Comparison of ENCODE assay signal across 16 mouse cellular contexts in genomic region chr7:19031641-19032040, GRCm38 (mm10). TPM values are rescaled to one million over a fixed set of nuclear protein-coding genes. Genes with fewer than 3 reads are reported as not detected.
"Had no signal": no experiment of that assay in that cellular context is flagged by ENCODE, and none has a peak within 500 bp of the region (broad histone marks: within the 10 kb centered on the region; RNA-seq: fewer than 3 reads in every experiment).

No protein-coding gene starts in this region.

- H3K27ac ChIP-seq: limb, embryonic 13.5 days; liver, embryonic 14.5 days; neural tube, embryonic 13.5 days; stomach, embryonic 15.5 days had no signal

- ATAC-seq: lung, postnatal 0 days had no signal

- H3K9me3 ChIP-seq: limb, embryonic 13.5 days; neural tube, embryonic 13.5 days; stomach, embryonic 15.5 days had no signal

- H3K4me1 ChIP-seq: limb, embryonic 13.5 days; neural tube, embryonic 13.5 days; stomach, embryonic 15.5 days had no signal

- H3K27me3 ChIP-seq: limb, embryonic 13.5 days; neural tube, embryonic 13.5 days; stomach, embryonic 15.5 days had no signal

- DNase-seq: left cerebral cortex, postnatal 4 days; lung, adult 2 months; lung, postnatal 36 days; midbrain, embryonic 14.5 days; right cerebral cortex, postnatal 14 days; thymus, adult 2 months; thymus, postnatal 25 days had no signal

- H3K4me3 ChIP-seq: limb, embryonic 13.5 days; neural tube, embryonic 13.5 days; stomach, embryonic 15.5 days had no signal

- H3K9ac ChIP-seq: limb, embryonic 13.5 days; liver, embryonic 14.5 days; neural tube, embryonic 13.5 days; stomach, embryonic 15.5 days had no signal

- H3K4me2 ChIP-seq: limb, embryonic 13.5 days; neural tube, embryonic 13.5 days; stomach, embryonic 15.5 days had no signal

RNA-seq across cellular contexts. Expression of gene Foxa3, which starts 8.3 kb away (rescaled TPM):
- polyA plus RNA-seq: midbrain, embryonic 14.5 days; urinary bladder, adult 2 months had no signal

RNA-seq across cellular contexts. Expression of gene Rsph6a, which starts 22.8 kb away (rescaled TPM):
- polyA plus RNA-seq: intestine, embryonic 14.5 days; kidney, embryonic 16.5 days; limb, embryonic 13.5 days; liver, adult 2 months; liver, embryonic 14.5 days; lung, adult 2 months; lung, postnatal 0 days; neural tube, embryonic 13.5 days; stomach, embryonic 15.5 days; urinary bladder, adult 2 months had no signal
